Mouse (Mus musculus): ENCODE measurements around the gene Serpina12. TPM values are rescaled to one million over a fixed set of nuclear protein-coding genes. Genes with fewer than 3 reads are reported as not detected.

The Serpina12 gene
- polyA plus RNA-seq, 1 experiment from 2014 or later: not detected

DNA sequence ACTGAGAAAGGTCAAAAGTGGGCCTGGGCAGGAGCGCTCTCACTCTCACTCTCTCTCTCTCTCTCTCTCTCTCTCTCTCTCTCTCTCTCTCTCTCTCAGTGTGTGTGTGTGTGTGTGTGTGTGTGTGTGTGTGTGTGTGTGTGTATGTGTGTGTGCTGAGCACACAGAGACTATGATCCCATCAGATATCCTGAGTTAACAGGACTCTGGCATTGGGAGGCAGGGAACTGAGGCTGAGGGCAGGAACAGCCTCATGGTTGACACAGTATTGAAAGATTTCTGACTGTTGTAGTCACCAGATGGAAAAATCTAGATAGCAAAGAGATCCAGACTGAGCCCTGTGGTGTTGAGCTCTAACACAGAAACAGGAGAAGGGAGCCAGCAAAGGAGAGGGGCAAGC lies 10.5 kb downstream of the Serpina12 start:
- ATAC-seq (ENCODE audit: low FRiP score, low TSS enrichment): no peak
- no peaks in the 10 kb centered on the region for H3K4me1 ChIP-seq (ENCODE audit: insufficient read depth, low read length)
- no peaks in the 10 kb centered on the region for H3K36me3 ChIP-seq (ENCODE audit: insufficient read depth, low read length)
- no peaks in the 10 kb centered on the region for H3K9me3 ChIP-seq (ENCODE audit: low read length)
- no peak overlapping the region for H3K4me3 ChIP-seq (ENCODE audit: low read length)
- WGBS: 100% methylated on average over 1 of the region's 1 CpGs
- no peak overlapping the region for H3K9ac ChIP-seq (replicated peaks; ENCODE audit: low read length)
- no peaks in the 10 kb centered on the region for H3K27me3 ChIP-seq (ENCODE audit: insufficient read depth, low read length)
- H3K27ac ChIP-seq (ENCODE audit: low read length): no peak overlapping the region
- H3K4me2 ChIP-seq (replicated peaks; ENCODE audit: low read depth, low read length): no peak overlapping the region

DNA sequence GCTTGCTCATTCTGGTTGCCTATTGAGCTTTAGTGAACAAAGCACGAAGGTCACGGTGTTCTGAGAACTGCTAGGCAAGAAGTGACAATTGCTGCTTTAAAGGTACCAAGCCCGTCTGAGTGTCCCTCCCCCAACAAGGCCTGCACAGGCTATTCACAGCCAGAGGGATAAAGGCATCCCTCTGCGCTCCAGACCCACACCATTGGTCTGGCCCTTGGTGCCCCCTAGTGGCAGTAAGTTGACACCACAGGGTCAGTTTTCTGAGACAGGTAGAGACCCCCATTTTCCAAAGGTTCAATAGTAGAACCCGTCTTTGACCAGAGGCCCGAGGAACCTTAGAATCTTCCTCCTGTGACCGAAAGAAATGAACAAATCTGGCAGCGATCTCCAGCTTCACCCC lies 14.3 kb downstream of the Serpina12 start:
- no peaks in the 10 kb centered on the region for H3K27me3 ChIP-seq (ENCODE audit: insufficient read depth, low read length)
- no peak overlapping the region for H3K4me3 ChIP-seq (ENCODE audit: low read length)
- ATAC-seq (ENCODE audit: low FRiP score, low TSS enrichment): no peak
- no peak overlapping the region for H3K4me2 ChIP-seq (replicated peaks; ENCODE audit: low read depth, low read length)
- no peaks in the 10 kb centered on the region for H3K36me3 ChIP-seq (ENCODE audit: insufficient read depth, low read length)
- WGBS: 46% methylated on average over 8 of the region's 8 CpGs
- H3K9me3 ChIP-seq (ENCODE audit: low read length): no peaks in the 10 kb centered on the region
- H3K9ac ChIP-seq (replicated peaks; ENCODE audit: low read length): no peak overlapping the region
- no peak overlapping the region for H3K27ac ChIP-seq (ENCODE audit: low read length)
- H3K4me1 ChIP-seq (ENCODE audit: insufficient read depth, low read length): no peaks in the 10 kb centered on the region

DNA sequence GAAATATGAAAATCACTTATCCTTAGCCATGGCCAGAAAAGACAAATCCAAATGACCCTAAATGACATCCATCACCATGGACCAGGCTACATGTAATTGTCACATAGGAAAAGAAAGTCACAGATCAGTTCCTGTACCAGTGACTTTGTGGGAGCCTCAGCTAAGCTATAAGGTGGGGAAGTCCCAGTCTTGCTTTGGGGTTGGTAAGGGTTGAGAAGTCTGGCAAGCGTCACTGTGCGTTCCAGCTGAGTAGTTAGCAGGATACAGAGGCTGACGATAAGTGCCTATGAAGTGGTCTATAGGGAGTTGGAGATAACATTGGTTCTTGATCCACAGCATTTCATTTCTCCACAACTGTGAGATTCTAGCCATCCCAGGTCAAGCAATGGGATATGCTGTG lies 29.0 kb downstream of the Serpina12 start:
- WGBS: 66% methylated on average over 3 of the region's 3 CpGs

DNA sequence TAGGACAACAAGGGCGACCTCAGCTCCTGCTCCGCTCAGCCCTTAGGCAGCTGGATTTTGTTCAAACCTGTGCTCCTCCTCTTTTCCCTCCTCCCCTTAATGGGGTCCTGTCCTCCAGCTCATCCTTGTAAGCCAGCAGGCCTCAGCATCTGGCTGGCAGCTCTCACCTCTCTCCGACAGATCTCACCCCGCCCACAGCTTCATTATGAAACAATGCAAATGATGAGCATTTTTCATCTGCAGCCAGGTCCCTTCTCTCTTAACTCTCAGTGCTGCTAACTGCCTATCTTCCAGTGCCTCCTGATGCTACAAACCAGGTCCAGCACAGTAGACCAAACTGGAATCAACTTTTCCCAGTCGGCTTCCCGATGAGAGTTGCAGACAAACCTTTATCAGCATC lies 30.6 kb downstream of the Serpina12 start, which contains the start of gene Serpina9:
Gene Serpina9 (minus strand): TSS at position 136 of the 400 bp plus-strand sequence.
- Histone ChIP-seq H3K4me1 (ENCODE audit: insufficient read depth, low read length) (0 out of 2 replicates have a peak, but pooled peaks cover 3% of the 10 kb centered on the region), H3K9me3 (ENCODE audit: low read length) (0 out of 2 replicates have a peak, but pooled peaks cover 2% of the 10 kb centered on the region), H3K9ac (replicated peaks; ENCODE audit: low read length) (no peak within 1 kb of the TSS), H3K27ac (ENCODE audit: low read length) (no peak within 1 kb of the TSS), H3K4me2 (replicated peaks; ENCODE audit: low read depth, low read length) (no peak within 1 kb of the TSS), H3K36me3 (ENCODE audit: insufficient read depth, low read length) (no peaks in the 10 kb centered on the region), H3K27me3 (ENCODE audit: insufficient read depth, low read length) (no peaks in the 10 kb centered on the region), H3K4me3 (ENCODE audit: low read length) (no peak within 1 kb of the TSS)
- 84% methylated on average over 6 of the region's 6 CpGs for WGBS
- no peak for ATAC-seq (ENCODE audit: low FRiP score, low TSS enrichment)

More for the DNA sequence above, 29.0 kb downstream of the Serpina12 start:
- Histone ChIP-seq H3K4me1 (ENCODE audit: insufficient read depth, low read length) (0 out of 2 replicates have a peak, but pooled peaks cover 3% of the 10 kb centered on the region), H3K4me3 (ENCODE audit: low read length) (no peak overlapping the region), H3K27me3 (ENCODE audit: insufficient read depth, low read length) (no peaks in the 10 kb centered on the region), H3K9me3 (ENCODE audit: low read length) (0 out of 2 replicates have a peak, but pooled peaks cover 2% of the 10 kb centered on the region), H3K36me3 (ENCODE audit: insufficient read depth, low read length) (no peaks in the 10 kb centered on the region), H3K9ac (replicated peaks; ENCODE audit: low read length) (no peak overlapping the region), H3K4me2 (replicated peaks; ENCODE audit: low read depth, low read length) (no peak overlapping the region), H3K27ac (ENCODE audit: low read length) (no peak overlapping the region)
- no peak for ATAC-seq (ENCODE audit: low FRiP score, low TSS enrichment)

DNA sequence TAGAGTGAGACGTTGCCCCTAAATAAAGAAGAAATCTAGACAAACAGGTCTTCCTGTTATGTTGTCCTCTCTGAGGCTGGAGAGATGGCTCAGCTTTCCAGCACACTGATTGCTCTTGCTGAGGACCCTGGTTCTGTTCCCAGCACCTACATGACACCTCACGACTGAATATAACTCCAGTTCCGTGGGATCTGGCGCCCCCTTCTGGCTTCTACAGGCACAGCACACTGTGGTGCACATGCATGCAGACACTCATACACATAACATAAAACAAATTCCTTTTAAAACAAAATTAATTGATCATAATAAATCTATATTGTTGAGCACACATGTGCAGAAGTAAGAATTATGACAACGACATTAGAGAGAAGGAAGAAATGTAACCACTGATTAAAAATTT lies 39.6 kb downstream of the Serpina12 start:
- no peak overlapping the region for H3K9ac ChIP-seq (replicated peaks; ENCODE audit: low read length)
- H3K27me3 ChIP-seq (ENCODE audit: insufficient read depth, low read length): no peaks in the 10 kb centered on the region
- no peaks in the 10 kb centered on the region for H3K36me3 ChIP-seq (ENCODE audit: insufficient read depth, low read length)
- H3K4me3 ChIP-seq (ENCODE audit: low read length): no peak overlapping the region
- H3K4me1 ChIP-seq (ENCODE audit: insufficient read depth, low read length): 0 out of 2 replicates have a peak, but pooled peaks cover 10% of the 10 kb centered on the region
- H3K27ac ChIP-seq (ENCODE audit: low read length): no peak overlapping the region
- H3K9me3 ChIP-seq (ENCODE audit: low read length): peaks cover 6% of the 10 kb centered on the region
- WGBS: 86% methylated on average over 5 of the region's 5 CpGs
- ATAC-seq (ENCODE audit: low FRiP score, low TSS enrichment): no peak
- no peak overlapping the region for H3K4me2 ChIP-seq (replicated peaks; ENCODE audit: low read depth, low read length)

DNA sequence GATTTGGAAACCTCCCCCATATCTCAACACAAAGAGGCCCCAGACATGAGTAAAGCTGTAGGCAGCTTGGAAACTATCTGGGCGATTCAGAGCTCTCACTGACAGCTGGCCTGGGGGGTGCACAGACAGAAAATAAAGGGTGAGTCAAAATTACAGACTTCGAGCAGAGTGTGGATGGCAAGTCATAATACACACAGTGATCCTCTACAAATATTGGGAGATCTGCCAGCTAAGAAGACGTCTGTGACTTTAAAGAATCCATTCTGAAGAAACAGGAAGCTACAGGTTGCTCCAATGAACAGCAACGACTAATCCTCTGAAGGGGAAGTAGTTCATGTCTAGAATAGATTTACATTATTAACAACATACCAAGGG lies 41.0 kb downstream of the Serpina12 start:
- Histone ChIP-seq H3K27me3 (ENCODE audit: insufficient read depth, low read length) (no peaks in the 10 kb centered on the region), H3K36me3 (ENCODE audit: insufficient read depth, low read length) (no peaks in the 10 kb centered on the region), H3K4me3 (ENCODE audit: low read length) (no peak overlapping the region), H3K9me3 (ENCODE audit: low read length) (peaks cover 6% of the 10 kb centered on the region), H3K9ac (replicated peaks; ENCODE audit: low read length) (no peak overlapping the region), H3K4me2 (replicated peaks; ENCODE audit: low read depth, low read length) (no peak overlapping the region), H3K4me1 (ENCODE audit: insufficient read depth, low read length) (0 out of 2 replicates have a peak, but pooled peaks cover 10% of the 10 kb centered on the region), H3K27ac (ENCODE audit: low read length) (no peak overlapping the region)
- WGBS: 34% methylated on average over 4 of the region's 4 CpGs
- ATAC-seq (ENCODE audit: low FRiP score, low TSS enrichment): no peak

DNA sequence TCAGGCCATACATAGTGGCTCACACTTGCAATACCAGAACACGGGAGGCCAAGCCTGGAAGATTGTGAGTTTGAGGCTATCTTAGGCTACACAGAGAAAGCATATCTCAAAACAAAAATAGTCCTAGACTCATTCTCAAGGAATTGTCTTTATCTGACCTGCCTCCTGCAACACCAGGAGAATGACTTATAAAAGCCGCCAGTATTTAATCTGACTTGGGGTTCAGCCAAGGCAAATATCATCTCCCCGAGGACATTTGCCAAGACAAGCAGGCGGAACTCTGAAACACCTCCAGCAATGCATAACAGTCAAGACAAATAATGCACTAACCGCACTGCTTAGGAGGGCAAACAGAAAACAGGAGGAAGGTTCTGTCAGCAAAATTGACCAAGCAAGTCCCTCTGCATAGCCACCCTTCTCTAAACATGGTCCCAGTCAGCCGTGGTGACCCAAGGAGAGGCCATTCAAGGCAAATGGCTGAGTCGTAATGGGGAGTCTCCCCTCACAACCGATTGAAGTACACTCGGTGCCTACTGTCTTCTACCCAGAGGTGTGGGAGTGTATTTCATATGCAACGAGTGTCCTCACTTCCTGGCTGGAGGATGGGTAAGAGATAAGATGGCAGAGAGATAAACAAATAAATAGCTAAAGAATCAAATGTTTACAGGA lies 41.5 kb downstream of the Serpina12 start:
- ATAC-seq (ENCODE audit: low FRiP score, low TSS enrichment): peak; percentile 67; the same call in 1 of the 2 replicates
- Histone ChIP-seq H3K9me3 (ENCODE audit: low read length) (peaks cover 6% of the 10 kb centered on the region), H3K27ac (ENCODE audit: low read length) (no peak overlapping the region), H3K36me3 (ENCODE audit: insufficient read depth, low read length) (no peaks in the 10 kb centered on the region), H3K4me1 (ENCODE audit: insufficient read depth, low read length) (0 out of 2 replicates have a peak, but pooled peaks cover 10% of the 10 kb centered on the region), H3K27me3 (ENCODE audit: insufficient read depth, low read length) (no peaks in the 10 kb centered on the region), H3K9ac (replicated peaks; ENCODE audit: low read length) (no peak overlapping the region), H3K4me2 (replicated peaks; ENCODE audit: low read depth, low read length) (no peak overlapping the region), H3K4me3 (ENCODE audit: low read length) (no peak overlapping the region)
- 37% methylated on average over 10 of the region's 10 CpGs for WGBS

DNA sequence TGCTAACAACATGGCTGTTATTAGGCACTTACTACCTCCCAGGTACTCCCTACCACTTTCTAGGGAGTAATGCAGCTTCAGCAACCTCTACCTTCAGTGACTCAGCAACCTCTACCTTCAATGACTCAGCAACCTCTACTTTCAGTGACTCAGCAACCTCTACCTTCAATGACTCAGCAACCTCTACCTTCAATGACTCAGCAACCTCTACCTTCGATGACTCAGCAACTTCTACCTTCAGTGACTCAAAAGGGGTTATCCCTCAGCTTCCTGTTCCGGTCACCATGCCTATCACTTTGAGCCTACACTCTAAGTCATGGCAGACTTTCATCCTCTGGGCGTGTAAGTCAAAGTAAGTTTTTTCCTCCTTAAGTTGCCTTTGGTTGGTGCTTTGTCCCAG lies 43.6 kb downstream of the Serpina12 start:
- WGBS: 95% methylated on average over 3 of the region's 3 CpGs
- Histone ChIP-seq H3K27me3 (ENCODE audit: insufficient read depth, low read length) (no peaks in the 10 kb centered on the region), H3K4me3 (ENCODE audit: low read length) (no peak overlapping the region), H3K4me2 (replicated peaks; ENCODE audit: low read depth, low read length) (no peak overlapping the region), H3K4me1 (ENCODE audit: insufficient read depth, low read length) (0 out of 2 replicates have a peak, but pooled peaks cover 10% of the 10 kb centered on the region), H3K27ac (ENCODE audit: low read length) (no peak overlapping the region), H3K9ac (replicated peaks; ENCODE audit: low read length) (no peak overlapping the region), H3K9me3 (ENCODE audit: low read length) (peaks cover 6% of the 10 kb centered on the region), H3K36me3 (ENCODE audit: insufficient read depth, low read length) (no peaks in the 10 kb centered on the region)
- ATAC-seq (ENCODE audit: low FRiP score, low TSS enrichment): no peak

DNA sequence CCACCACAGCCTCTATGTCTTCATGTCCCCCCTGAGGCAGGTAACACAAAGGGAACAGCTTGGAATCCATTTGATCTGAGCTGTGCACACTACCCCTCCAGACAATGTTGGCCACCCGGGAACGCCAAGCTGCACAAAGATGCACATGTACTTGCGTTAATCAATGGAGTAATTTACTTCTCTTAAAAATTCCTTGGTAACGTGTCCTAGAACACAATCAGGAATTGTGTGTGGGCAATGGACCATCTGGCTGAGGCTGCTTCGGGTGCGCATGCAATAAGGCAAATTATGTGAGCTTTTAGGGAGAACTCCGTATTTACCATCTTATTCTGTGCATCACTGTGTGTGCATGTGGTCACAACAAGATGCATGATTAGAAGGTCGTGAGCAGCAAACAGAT lies 44.6 kb downstream of the Serpina12 start:
- Histone ChIP-seq H3K4me1 (ENCODE audit: insufficient read depth, low read length) (0 out of 2 replicates have a peak, but pooled peaks cover 10% of the 10 kb centered on the region), H3K27ac (ENCODE audit: low read length) (no peak overlapping the region), H3K4me2 (replicated peaks; ENCODE audit: low read depth, low read length) (no peak overlapping the region), H3K4me3 (ENCODE audit: low read length) (no peak overlapping the region), H3K9me3 (ENCODE audit: low read length) (peaks cover 4% of the 10 kb centered on the region), H3K36me3 (ENCODE audit: insufficient read depth, low read length) (no peaks in the 10 kb centered on the region), H3K9ac (replicated peaks; ENCODE audit: low read length) (no peak overlapping the region), H3K27me3 (ENCODE audit: insufficient read depth, low read length) (0 out of 2 replicates have a peak, but pooled peaks cover 1% of the 10 kb centered on the region)
- no peak for ATAC-seq (ENCODE audit: low FRiP score, low TSS enrichment)
- WGBS: 79% methylated on average over 8 of the region's 8 CpGs

DNA sequence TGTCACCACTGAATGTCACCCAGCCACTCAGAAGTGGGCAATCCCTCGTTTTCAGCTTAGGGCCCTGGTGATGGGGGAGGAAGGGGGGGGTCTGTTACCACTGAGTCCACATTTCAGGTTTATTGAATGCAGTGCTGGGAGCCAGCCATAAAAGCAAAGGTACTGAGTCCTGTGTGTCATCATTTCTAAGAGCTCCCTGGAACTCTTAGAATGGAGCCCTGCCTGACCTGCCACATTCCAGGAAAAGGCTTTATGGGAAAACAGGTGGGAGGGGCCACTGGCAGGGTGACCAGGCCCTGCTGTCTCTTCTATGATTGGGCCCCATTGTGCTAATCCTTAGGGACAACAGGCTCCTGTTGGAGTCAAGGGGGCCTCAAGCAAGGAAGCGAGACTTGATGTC lies 47.7 kb downstream of the Serpina12 start:
- Histone ChIP-seq H3K36me3 (ENCODE audit: insufficient read depth, low read length) (no peaks in the 10 kb centered on the region), H3K9ac (replicated peaks; ENCODE audit: low read length) (no peak overlapping the region), H3K27me3 (ENCODE audit: insufficient read depth, low read length) (0 out of 2 replicates have a peak, but pooled peaks cover 4% of the 10 kb centered on the region), H3K4me3 (ENCODE audit: low read length) (no peak overlapping the region), H3K4me1 (ENCODE audit: insufficient read depth, low read length) (no peaks in the 10 kb centered on the region), H3K27ac (ENCODE audit: low read length) (no peak overlapping the region), H3K9me3 (ENCODE audit: low read length) (no peaks in the 10 kb centered on the region), H3K4me2 (replicated peaks; ENCODE audit: low read depth, low read length) (no peak overlapping the region)
- WGBS: 71% methylated on average over 2 of the region's 2 CpGs
- no peak for ATAC-seq (ENCODE audit: low FRiP score, low TSS enrichment)

Measured in kidney, embryonic 16.5 days (tissue).